Mouse (Mus musculus): Measurements from ENCODE around the gene Olfr59.

The Olfr59 gene

DNA sequence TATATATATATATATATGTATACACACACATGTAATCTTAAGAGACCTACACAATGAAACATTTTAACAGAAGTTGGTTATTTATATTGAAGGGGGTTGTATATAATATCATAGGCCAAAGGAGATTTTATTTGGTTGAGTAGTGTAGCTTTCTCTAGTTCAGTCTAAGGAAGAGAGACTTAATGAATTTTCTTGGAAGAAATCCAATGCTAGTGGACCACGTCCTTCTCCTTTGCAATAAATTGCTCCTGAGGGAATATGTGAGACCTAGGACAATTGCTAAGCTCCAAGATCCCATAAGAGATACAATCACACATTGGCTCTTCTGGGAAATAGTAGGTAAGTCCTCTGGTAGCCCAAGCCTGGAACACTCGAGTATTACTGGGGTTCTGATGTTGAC is at the start of gene Olfr59:
Gene Olfr59, plus strand, starts transcription at position 301 of the 400 bp plus-strand sequence.
- no peak for DNase-seq (ENCODE audit: low spot score)

DNA sequence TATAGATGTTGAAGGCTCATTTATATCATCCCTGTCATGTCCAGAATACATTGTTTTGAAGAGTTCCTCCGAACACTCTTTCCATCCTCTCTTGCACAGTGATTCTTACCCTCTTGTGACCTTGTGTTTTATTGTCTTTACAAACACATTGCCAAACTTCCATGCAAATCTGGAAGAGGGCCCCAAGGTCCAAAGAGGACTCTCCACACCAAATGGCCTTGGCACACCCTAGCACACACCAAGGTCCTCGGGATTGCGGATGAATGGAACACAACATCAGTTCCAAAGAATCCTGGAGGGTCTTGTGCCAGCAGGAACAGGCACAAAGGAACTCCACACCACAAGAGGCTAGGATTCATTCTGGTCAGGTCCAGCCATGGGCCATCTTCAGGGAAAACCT is 42.3 kb upstream of the Olfr59 start:
- DNase-seq (ENCODE audit: low spot score), result no peak

DNA sequence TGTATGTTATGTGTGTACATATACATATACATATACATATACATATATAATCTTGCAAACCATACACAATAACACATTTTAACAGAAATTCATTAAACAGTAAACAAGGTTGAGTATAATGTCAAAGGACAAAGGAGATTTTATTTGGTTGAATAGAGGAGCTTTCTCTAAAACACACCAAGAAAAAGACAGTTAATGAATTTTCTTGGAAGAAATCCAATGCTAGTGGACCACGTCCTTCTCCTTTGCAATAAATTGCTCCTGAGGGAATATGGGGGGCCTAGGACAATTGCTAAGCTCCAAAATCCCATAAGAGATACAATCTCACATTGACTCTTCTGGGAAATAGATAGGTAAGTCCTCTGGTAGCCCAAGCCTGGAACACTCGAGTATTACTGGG is 24.0 kb upstream of the Olfr59 start, which contains the start of gene Olfr406:
Gene Olfr406, plus strand, starts transcription at position 301 of the 400 bp plus-strand sequence.
- no peak for DNase-seq (ENCODE audit: low spot score)

DNA sequence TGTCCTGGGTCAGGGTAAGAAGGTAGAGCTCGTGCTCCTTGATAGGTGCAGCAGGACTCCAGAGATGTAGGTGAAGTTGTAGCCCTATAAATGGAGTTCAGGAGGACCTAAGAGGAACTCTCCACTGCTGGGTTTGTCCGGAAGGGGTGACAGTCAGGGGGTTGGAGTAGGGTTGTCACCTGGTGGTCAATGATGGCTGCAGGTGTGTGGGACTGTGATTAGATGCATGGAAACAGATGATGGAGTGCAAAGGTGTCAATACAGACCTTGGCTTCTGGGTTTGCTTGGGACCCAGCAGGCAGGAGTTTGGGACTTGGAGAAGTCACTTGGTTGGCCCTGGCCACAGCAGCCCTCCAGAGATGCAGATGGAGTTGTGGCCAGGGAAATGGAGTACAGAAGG is 3.7 kb downstream of the Olfr59 start:
- no peak for DNase-seq (ENCODE audit: low spot score)

DNA sequence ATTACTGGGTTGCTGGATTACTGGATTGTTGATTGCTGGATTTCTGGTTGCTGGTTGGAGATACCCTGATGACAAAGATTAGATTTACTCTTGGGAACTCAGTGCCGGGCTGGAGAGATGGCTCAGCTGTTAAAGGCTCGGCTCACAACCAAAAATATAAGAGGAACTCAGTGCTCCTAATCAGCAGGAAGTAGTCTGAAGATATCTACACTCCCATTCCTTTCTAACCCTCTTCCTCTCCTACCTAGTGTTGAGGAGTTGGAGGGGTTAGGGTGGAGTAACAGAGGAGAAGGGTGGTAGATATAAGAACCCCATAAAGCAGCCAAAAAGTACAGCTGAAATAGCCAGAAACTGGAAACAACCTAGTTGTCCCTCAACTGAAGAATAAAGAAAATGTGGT is 42.5 kb downstream of the Olfr59 start:
- DNase-seq (ENCODE audit: low spot score), result no peak

DNA sequence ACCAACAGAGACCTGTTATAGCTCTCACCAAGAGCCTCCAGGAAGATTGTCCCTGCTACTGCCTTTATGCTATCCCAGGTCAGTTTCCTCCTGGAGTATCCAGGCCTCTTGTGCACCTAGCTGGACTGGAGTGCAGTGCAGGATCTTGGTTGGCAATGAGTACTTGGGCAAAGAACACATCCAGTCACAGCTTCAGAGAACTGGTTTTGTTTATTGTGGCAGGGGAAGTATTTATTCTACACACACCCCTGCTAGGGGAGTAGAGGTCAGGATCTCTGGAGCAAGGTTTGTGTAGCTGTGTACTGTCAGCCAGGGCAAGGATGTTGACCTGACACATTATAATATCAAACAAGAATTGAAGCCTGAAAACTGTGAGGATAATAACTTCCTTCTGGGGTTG is 45.2 kb downstream of the Olfr59 start:
- DNase-seq (ENCODE audit: low spot score), result no peak

DNA sequence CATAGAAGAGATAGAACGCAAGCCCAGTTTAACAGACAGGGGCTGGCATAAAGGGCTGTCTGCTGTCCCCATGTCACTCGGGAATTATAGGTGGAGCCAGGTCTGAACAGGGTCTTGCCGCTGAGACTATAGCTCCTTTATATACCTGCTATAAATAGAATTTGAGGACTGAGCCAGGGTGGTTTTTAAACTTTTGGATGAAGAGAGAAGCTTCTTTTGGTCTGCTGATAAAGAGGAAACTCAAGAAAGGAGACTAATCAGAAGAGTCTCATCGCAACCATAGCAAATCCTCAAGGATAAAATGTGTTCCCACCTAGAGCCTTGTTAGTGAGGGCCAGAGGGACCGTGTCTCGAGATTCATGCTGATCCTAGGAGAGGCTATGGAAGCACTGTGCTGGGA is 54.4 kb downstream of the Olfr59 start, which contains the start of gene Olfr410:
Gene Olfr410, minus strand, starts transcription at position 101 of the 400 bp plus-strand sequence.
- no peak for DNase-seq (ENCODE audit: low spot score)

All from retina, embryonic 14.5 days (tissue).